Mouse (Mus musculus) ES-CJ7 (cell line): Measurements from ENCODE around the gene Tas2r129.
A peak's percentile ranks its signal among the peaks of the same experiment; 100 is the strongest.

Experiments used
- DNase-seq: peaks from one replicate; pipeline ENCODE4 v3.0.0; 2011; ENCODE audit warnings: low read depth, low spot score

Tas2r129 gene

GRCm38 (mm10) chr6:132950802-132951201, at the start of gene Tas2r129:
Gene Tas2r129 (plus strand): TSS chr6:132951102.
- no peak for DNase-seq

GRCm38 (mm10) chr6:132909351-132909750, 41.6 kb upstream of the Tas2r129 start, which contains the start of gene Tas2r125:
Gene Tas2r125 (plus strand): TSS chr6:132909651.
- no peak for DNase-seq

- DNase-seq = peak; percentile 47
These were observed 9.5 kb upstream of the Tas2r129 start for GRCm38 (mm10) chr6:132941376-132941775.

- no peak for DNase-seq
These were observed 6.9 kb downstream of the Tas2r129 start, which contains the start of gene Tas2r131 for GRCm38 (mm10) chr6:132957819-132958218. Gene Tas2r131 (minus strand): TSS chr6:132957919.

- no peak for DNase-seq
These were observed 30.0 kb downstream of the Tas2r129 start, which contains the start of gene Tas2r109 for GRCm38 (mm10) chr6:132980865-132981264. Gene Tas2r109 (minus strand): TSS chr6:132980965.
